Mouse (Mus musculus) gastrocnemius, adult 8-10 months (tissue): ENCODE measurements around the gene Clint1. TPM values are rescaled to one million over a fixed set of nuclear protein-coding genes. Genes with fewer than 3 reads are reported as not detected.

Experiments used
- DNase-seq, 2 experiments: peaks; one replicate each; pipeline ENCODE4 v3.0.0; 2022; ENCODE audit warnings: low spot score in 2 of 2
- microRNA-seq: library from miRNA; unstranded; fragments of <30 nt; microRNA quantifications from one replicate; pipeline ENCODE4 v1.2.0, GENCODE M21; 2022
- total RNA-seq, 4 experiments: library from RNA; stranded (reverse); gene quantifications; 2 replicates each; pipeline ENCODE4 v1.2.4; 2022

Gene Clint1
- total RNA-seq, 4 experiments from 2014 or later, result 42.1 to 48.3 (median 46.0) TPM

GRCm38 (mm10) chr11:45927456-45927855 is 75.6 kb downstream of the Clint1 start:
- no peak for DNase-seq

- DNase-seq, result no peak
These were observed 77.7 kb downstream of the Clint1 start for GRCm38 (mm10) chr11:45929541-45929940.

- no peak for DNase-seq
These were observed 80.9 kb downstream of the Clint1 start for GRCm38 (mm10) chr11:45932771-45933170.

GRCm38 (mm10) chr11:45937478-45937877 is 85.6 kb downstream of the Clint1 start:
- no peak for DNase-seq

- no peak for DNase-seq
These were observed 87.1 kb downstream of the Clint1 start for GRCm38 (mm10) chr11:45938917-45939316.

GRCm38 (mm10) chr11:45942281-45942680 is 90.4 kb downstream of the Clint1 start:
- no peak for DNase-seq

- no peak for DNase-seq
These were observed 91.4 kb downstream of the Clint1 start for GRCm38 (mm10) chr11:45943108-45943705.

GRCm38 (mm10) chr11:45943891-45944642 is 92.2 kb downstream of the Clint1 start:
- no peak for DNase-seq

GRCm38 (mm10) chr11:45944643-45945156 is 92.8 kb downstream of the Clint1 start, which contains the start of gene Lsm11:
Gene Lsm11 (minus strand): TSS chr11:45944935.
- DNase-seq, result peak; percentile 95

GRCm38 (mm10) chr11:45946796-45947195 is 94.9 kb downstream of the Clint1 start:
- DNase-seq, result no peak

- no peak for DNase-seq
These were observed 95.6 kb downstream of the Clint1 start for GRCm38 (mm10) chr11:45947491-45947890.

GRCm38 (mm10) chr11:45955127-45955627 is 103.3 kb downstream of the Clint1 start, which contains the start of gene Thg1l:
Gene Thg1l (minus strand): TSS chr11:45955494.
- peak; percentile 85 to 86 for DNase-seq

- DNase-seq, result no peak
These were observed 107.7 kb downstream of the Clint1 start for GRCm38 (mm10) chr11:45959598-45959997.

GRCm38 (mm10) chr11:45960003-45960402 is 108.2 kb downstream of the Clint1 start:
- DNase-seq, result no peak

Small RNA genes within 50 kb of the gene (microRNA-seq; reads per million reads assigned to microRNA genes)
- not detected for gene Gm22751

Other genes with a start within 250 kb of the Clint1 start
- 1 to 10 TPM; 1.5 to 3.1 (median 1.8) TPM for gene Lsm11, start 92.9 kb downstream of the Clint1 start, total RNA-seq
- gene Thg1l, start 103.4 kb downstream of the Clint1 start, total RNA-seq, result 1 to 10 TPM; 2.2 to 3.7 (median 2.6) TPM
- gene Sox30, start 128.3 kb downstream of the Clint1 start, total RNA-seq, result not detected
- gene Gm12166, start 200.3 kb downstream of the Clint1 start, total RNA-seq, result 1 to 10 TPM in 2 of 4 experiments, under 1 TPM in 1, not detected in 1; 0.86 to 1.9 (median 1.2) TPM
- 1 to 10 TPM; 1.5 to 2.8 (median 2.2) TPM for gene Adam19, start 203.9 kb downstream of the Clint1 start, total RNA-seq